13 mouse cellular contexts compared by ENCODE assay signal in the genomic region with DNA sequence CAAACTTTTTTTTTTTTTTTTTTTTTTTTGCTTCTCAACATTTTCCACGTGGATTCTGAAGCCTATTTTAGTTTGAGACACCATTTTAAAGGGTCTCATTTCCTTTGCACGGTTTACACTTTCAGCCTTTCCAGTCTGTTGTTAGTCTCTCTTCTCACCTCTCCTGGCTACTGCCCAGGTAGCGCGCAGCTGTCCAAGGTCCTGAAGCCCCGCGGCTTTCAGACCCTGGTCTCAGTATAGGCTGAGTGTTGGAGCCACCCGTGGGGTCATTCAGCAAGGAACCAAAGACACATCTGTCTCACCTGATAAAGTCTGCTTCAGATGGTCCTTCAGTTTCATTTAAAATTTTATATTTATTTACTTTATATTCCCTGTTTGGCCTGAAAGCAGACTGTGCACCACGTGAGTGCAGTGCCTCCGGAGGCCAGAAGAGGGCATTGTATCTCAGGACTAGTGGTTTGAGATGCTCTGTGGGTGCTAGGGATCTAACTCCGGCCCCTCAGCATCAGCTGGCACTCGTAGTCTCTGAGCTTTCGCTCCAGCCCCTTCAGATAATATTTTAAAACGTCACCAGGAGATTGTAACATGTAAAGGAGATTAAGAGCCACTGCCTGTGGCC.
DNase-seq lines count a peak whose midpoint lies in the region; ATAC-seq and TF ChIP-seq lines count a peak whose summit lies in the region.
"Had no signal": no experiment of that assay in that cellular context is flagged by ENCODE, and none has a peak within 500 bp of the region (broad histone marks: within the 10 kb centered on the region; RNA-seq: fewer than 3 reads in every experiment).

No protein-coding gene starts in this region.

- 59% methylated on average over 13 of the region's 13 CpGs for WGBS in limb, embryonic 14.5 days
- WGBS in forebrain, embryonic 16.5 days = 62% methylated on average over 13 of the region's 13 CpGs
- 64% methylated on average over 13 of the region's 13 CpGs for WGBS in forebrain, embryonic 10.5 days

- no peak overlapping the region for H3K27ac ChIP-seq in ES-E14 (ENCODE audit: insufficient read depth, low read depth, low read length, poor library complexity, severe bottlenecking)
- H3K27ac ChIP-seq in limb, embryonic 14.5 days (replicated peaks; ENCODE audit: low read depth, low read length) = no peak overlapping the region
- no peak overlapping the region for H3K27ac ChIP-seq in forebrain, embryonic 16.5 days (ENCODE audit: low read length)
- H3K27ac ChIP-seq in forebrain, embryonic 10.5 days = no peak overlapping the region
- H3K27ac ChIP-seq: liver, embryonic 12.5 days had no signal

- in situ Hi-C loops in ES-E14 (cut with MboI; ENCODE audit: low sequenced_read_pairs in 2 of 2, unreplicated experiment in 2 of 2) = no loop called here

- H3K4me1 ChIP-seq in ES-E14 (ENCODE audit: control insufficient read depth in 2 of 2, insufficient read depth in 2 of 2, low read length in 2 of 2, poor library complexity in 1 of 2) = no peaks in the 10 kb centered on the region
- H3K4me1 ChIP-seq in limb, embryonic 14.5 days (ENCODE audit: control insufficient read depth, insufficient read depth, low read length) = no peaks in the 10 kb centered on the region
- peaks cover 15% of the 10 kb centered on the region for H3K4me1 ChIP-seq in forebrain, embryonic 16.5 days (replicated peaks; ENCODE audit: control insufficient read depth, insufficient read depth, low read length)
- H3K4me1 ChIP-seq in forebrain, embryonic 10.5 days = no peaks in the 10 kb centered on the region
- H3K4me1 ChIP-seq: liver, embryonic 12.5 days had no signal

- peak; percentile 6 for DNase-seq in kidney, adult 9 months
- DNase-seq in kidney, adult 11 months = no peak
- peak; percentile 35 for DNase-seq in ES-E14 (ENCODE audit: low read depth, low spot score)
- DNase-seq in adrenal gland, postnatal 36 days = peak; percentile 33 to 56
- DNase-seq in limb, embryonic 14.5 days (ENCODE audit: low spot score) = peak; percentile 15
- DNase-seq in forebrain, embryonic 10.5 days (ENCODE audit: extremely low spot score, low spot score) = no peak
- DNase-seq: cerebellum, adult 11-12 months; right cerebral cortex, adult 18-20 months had no signal

- ATAC-seq in limb, embryonic 14.5 days (ENCODE audit: low FRiP score, low read depth) = no peak
- ATAC-seq in forebrain, embryonic 16.5 days = no peak
- ATAC-seq: intestine, embryonic 16.5 days; liver, embryonic 12.5 days; midbrain, embryonic 16.5 days had no signal

- no peaks in the 10 kb centered on the region for H3K36me3 ChIP-seq in ES-E14 (ENCODE audit: control insufficient read depth, insufficient read depth, low read length, poor library complexity, severe bottlenecking)
- no peaks in the 10 kb centered on the region for H3K36me3 ChIP-seq in limb, embryonic 14.5 days (ENCODE audit: control insufficient read depth, insufficient read depth, low read length)
- H3K36me3 ChIP-seq in forebrain, embryonic 16.5 days (ENCODE audit: control insufficient read depth, insufficient read depth) = no peaks in the 10 kb centered on the region
- H3K36me3 ChIP-seq in forebrain, embryonic 10.5 days (replicated peaks) = no peaks in the 10 kb centered on the region
- H3K36me3 ChIP-seq: liver, embryonic 12.5 days had no signal

- no peaks in the 10 kb centered on the region for H3K27me3 ChIP-seq in limb, embryonic 14.5 days (ENCODE audit: control insufficient read depth, insufficient read depth, low read length)
- no peaks in the 10 kb centered on the region for H3K27me3 ChIP-seq in forebrain, embryonic 16.5 days (replicated peaks; ENCODE audit: control insufficient read depth, insufficient read depth, low read length)
- no peaks in the 10 kb centered on the region for H3K27me3 ChIP-seq in forebrain, embryonic 10.5 days (ENCODE audit: poor library complexity, severe bottlenecking)
- H3K27me3 ChIP-seq: liver, embryonic 12.5 days had no signal

- H3K9ac ChIP-seq in ES-E14 (ENCODE audit: insufficient read depth, low read depth, low read length, poor library complexity, severe bottlenecking) = no peak overlapping the region
- H3K9ac ChIP-seq in limb, embryonic 14.5 days (ENCODE audit: low read depth, low read length, severe bottlenecking) = no peak overlapping the region
- no peak overlapping the region for H3K9ac ChIP-seq in forebrain, embryonic 16.5 days (replicated peaks; ENCODE audit: low read depth, low read length)
- H3K9ac ChIP-seq: liver, embryonic 12.5 days had no signal

- TF ChIP-seq POLR2A in limb, embryonic 14.5 days (IDR thresholded peaks at IDR 0.05; ENCODE audit: borderline replicate concordance, extremely low read depth, insufficient read depth, insufficient read length) = no peak

- H3K4me2 ChIP-seq in limb, embryonic 14.5 days (replicated peaks; ENCODE audit: low read depth, low read length, severe bottlenecking) = no peak overlapping the region
- H3K4me2 ChIP-seq in forebrain, embryonic 16.5 days (ENCODE audit: low read length) = no peak overlapping the region
- H3K4me2 ChIP-seq: heart, embryonic 11.5 days; liver, embryonic 12.5 days had no signal

- H3K9me3 ChIP-seq in ES-E14 (ENCODE audit: control insufficient read depth, insufficient read depth, low read depth, low read length) = no peaks in the 10 kb centered on the region
- no peaks in the 10 kb centered on the region for H3K9me3 ChIP-seq in limb, embryonic 14.5 days (ENCODE audit: control insufficient read depth, low read length)
- H3K9me3 ChIP-seq in forebrain, embryonic 16.5 days (ENCODE audit: control insufficient read depth, low read length) = no peaks in the 10 kb centered on the region
- peaks cover 6% of the 10 kb centered on the region; the same call in 1 of the 2 replicates for H3K9me3 ChIP-seq in forebrain, embryonic 10.5 days

- no peak overlapping the region for H3K4me3 ChIP-seq in ES-E14 (ENCODE audit: insufficient read depth in 1 of 2, low read depth in 1 of 2, low read length in 2 of 2, poor library complexity in 1 of 2, severe bottlenecking in 1 of 2)
- H3K4me3 ChIP-seq in limb, embryonic 14.5 days (replicated peaks; ENCODE audit: low read length) = no peak overlapping the region
- no peak overlapping the region for H3K4me3 ChIP-seq in forebrain, embryonic 16.5 days (replicated peaks; ENCODE audit: low read length)
- no peak overlapping the region for H3K4me3 ChIP-seq in forebrain, embryonic 10.5 days
- H3K4me3 ChIP-seq: liver, embryonic 12.5 days had no signal

TF ChIP-seq in ES-E14, 5 proteins besides CTCF, POLR2A, EP300 and RAD21:
- 0 out of 2 replicates have a peak, but pooled peaks have one; percentile 52 for TF ChIP-seq ZNF384 (IDR thresholded peaks at IDR 0.05; ENCODE audit: low read depth, low read length)
- no peak for TF ChIP-seq ZC3H11A (IDR thresholded peaks at IDR 0.05; ENCODE audit: borderline replicate concordance, low read depth, low read length)
- TF ChIP-seq HCFC1 (IDR thresholded peaks at IDR 0.05; ENCODE audit: borderline replicate concordance, insufficient read depth, low read length) = no peak
- no peak for TF ChIP-seq MAFK (IDR thresholded peaks at IDR 0.05; ENCODE audit: insufficient read depth, low read depth, low read length)
- TF ChIP-seq CHD2 (IDR thresholded peaks at IDR 0.05; ENCODE audit: low read depth, low read length) = no peak

Comparison
In these comparisons a context has a peak if more than half of its experiments do, and no peak if none do; other contexts are left out.
1. DNase-seq: peak in kidney, adult 9 months (single experiment), ES-E14 (single experiment), adrenal gland, postnatal 36 days (2 of 2) and limb, embryonic 14.5 days (single experiment); none in kidney, adult 11 months (single experiment) and forebrain, embryonic 10.5 days (single experiment).